In genomic region chr17:54158330-54158729, GRCm38 (mm10) we compare ENCODE assay signal across 21 mouse cellular contexts.
DNase-seq lines count a peak whose midpoint lies in the region; ATAC-seq and TF ChIP-seq lines count a peak whose summit lies in the region.
"Had no signal": no experiment of that assay in that cellular context is flagged by ENCODE, and none has a peak within 500 bp of the region (broad histone marks: within the 10 kb centered on the region; RNA-seq: fewer than 3 reads in every experiment).

No protein-coding gene starts in this region.

- TF ChIP-seq CTCF in hindbrain, postnatal 0 days (IDR thresholded peaks at IDR 0.05; ENCODE audit: low read depth) = no peak
- TF ChIP-seq CTCF in lung, embryonic 14.5 days (IDR thresholded peaks at IDR 0.05; ENCODE audit: low read depth) = no peak
- TF ChIP-seq CTCF in lung, adult 2 months (IDR thresholded peaks at IDR 0.05; ENCODE audit: insufficient read depth, low read length) = no peak
- TF ChIP-seq CTCF in stomach, postnatal 0 days (IDR thresholded peaks at IDR 0.05; ENCODE audit: low read depth) = no peak

- H3K4me1 ChIP-seq in hindbrain, embryonic 15.5 days (replicated peaks) = no peaks in the 10 kb centered on the region
- no peaks in the 10 kb centered on the region for H3K4me1 ChIP-seq in hindbrain, postnatal 0 days (ENCODE audit: insufficient read depth, low read length)
- H3K4me1 ChIP-seq in lung, embryonic 14.5 days (ENCODE audit: insufficient read depth) = 0 out of 2 replicates have a peak, but pooled peaks cover 3% of the 10 kb centered on the region
- no peaks in the 10 kb centered on the region for H3K4me1 ChIP-seq in lung, adult 2 months (ENCODE audit: control insufficient read depth, insufficient read depth, low read length)
- 0 out of 2 replicates have a peak, but pooled peaks cover 3% of the 10 kb centered on the region for H3K4me1 ChIP-seq in stomach, embryonic 15.5 days
- no peaks in the 10 kb centered on the region for H3K4me1 ChIP-seq in stomach, postnatal 0 days (replicated peaks; ENCODE audit: control insufficient read depth, insufficient read depth)
- H3K4me1 ChIP-seq in stomach, embryonic 16.5 days (ENCODE audit: control insufficient read depth, insufficient read depth, low read length) = no peaks in the 10 kb centered on the region
- H3K4me1 ChIP-seq: embryonic facial prominence, embryonic 10.5 days; embryonic facial prominence, embryonic 13.5 days; forebrain, embryonic 10.5 days; forebrain, embryonic 13.5 days; hindbrain, embryonic 12.5 days had no signal

- no peaks in the 10 kb centered on the region for H3K36me3 ChIP-seq in hindbrain, embryonic 15.5 days
- no peaks in the 10 kb centered on the region for H3K36me3 ChIP-seq in hindbrain, postnatal 0 days (ENCODE audit: insufficient read depth, low read length)
- H3K36me3 ChIP-seq in lung, embryonic 14.5 days (ENCODE audit: insufficient read depth) = no peaks in the 10 kb centered on the region
- H3K36me3 ChIP-seq in stomach, embryonic 15.5 days = no peaks in the 10 kb centered on the region
- H3K36me3 ChIP-seq in stomach, postnatal 0 days (ENCODE audit: control insufficient read depth, insufficient read depth, low read length) = no peaks in the 10 kb centered on the region
- H3K36me3 ChIP-seq in stomach, embryonic 16.5 days (ENCODE audit: control insufficient read depth, insufficient read depth, low read length) = no peaks in the 10 kb centered on the region
- H3K36me3 ChIP-seq: embryonic facial prominence, embryonic 10.5 days; embryonic facial prominence, embryonic 13.5 days; forebrain, embryonic 10.5 days; hindbrain, embryonic 12.5 days had no signal

- 0 out of 2 replicates have a peak, but pooled peaks have one; percentile 11 for ATAC-seq in hindbrain, embryonic 15.5 days (ENCODE audit: low FRiP score, low read depth)
- ATAC-seq in hindbrain, postnatal 0 days = no peak
- peak; percentile 73; the same call in 1 of the 2 replicates for ATAC-seq in lung, embryonic 14.5 days (ENCODE audit: insufficient read depth)
- ATAC-seq in stomach, embryonic 15.5 days (ENCODE audit: insufficient read depth, low FRiP score, low read depth) = no peak; the same call in 1 of the 2 replicates
- no peak for ATAC-seq in stomach, postnatal 0 days (ENCODE audit: low FRiP score, low TSS enrichment)
- ATAC-seq in stomach, embryonic 16.5 days (ENCODE audit: insufficient read depth, low FRiP score) = peak; percentile 21; the same call in 1 of the 2 replicates
- ATAC-seq: forebrain, embryonic 13.5 days; forebrain, embryonic 16.5 days; hindbrain, embryonic 16.5 days had no signal

- no peaks in the 10 kb centered on the region for H3K27me3 ChIP-seq in hindbrain, embryonic 15.5 days
- H3K27me3 ChIP-seq in hindbrain, postnatal 0 days (ENCODE audit: insufficient read depth, low read length) = no peaks in the 10 kb centered on the region
- H3K27me3 ChIP-seq in lung, embryonic 14.5 days (ENCODE audit: insufficient read depth, low read length) = no peaks in the 10 kb centered on the region
- no peaks in the 10 kb centered on the region for H3K27me3 ChIP-seq in stomach, embryonic 15.5 days (replicated peaks)
- no peaks in the 10 kb centered on the region for H3K27me3 ChIP-seq in stomach, postnatal 0 days (ENCODE audit: control insufficient read depth, insufficient read depth, low read length)
- no peaks in the 10 kb centered on the region for H3K27me3 ChIP-seq in stomach, embryonic 16.5 days (ENCODE audit: control insufficient read depth, insufficient read depth, low read length)
- H3K27me3 ChIP-seq: embryonic facial prominence, embryonic 13.5 days; forebrain, embryonic 13.5 days; hindbrain, embryonic 12.5 days; Patski had no signal

- no peak for TF ChIP-seq POLR2A in lung, adult 2 months (IDR thresholded peaks at IDR 0.05; ENCODE audit: borderline replicate concordance, extremely low read depth, low read depth, low read length)

- H3K9ac ChIP-seq in hindbrain, embryonic 15.5 days = no peak overlapping the region
- H3K9ac ChIP-seq in hindbrain, postnatal 0 days (replicated peaks; ENCODE audit: low read length) = no peak overlapping the region
- H3K9ac ChIP-seq in lung, embryonic 14.5 days = no peak overlapping the region
- no peak overlapping the region for H3K9ac ChIP-seq in stomach, embryonic 15.5 days
- no peak overlapping the region for H3K9ac ChIP-seq in stomach, postnatal 0 days (ENCODE audit: low read length)
- no peak overlapping the region for H3K9ac ChIP-seq in stomach, embryonic 16.5 days (ENCODE audit: low read length)
- H3K9ac ChIP-seq: embryonic facial prominence, embryonic 13.5 days; forebrain, embryonic 13.5 days; hindbrain, embryonic 12.5 days had no signal

- no peak for TF ChIP-seq EP300 in stomach, postnatal 0 days (optimal IDR thresholded peaks at IDR 0.05)

- WGBS in hindbrain, embryonic 15.5 days = 92% methylated on average over 1 of the region's 1 CpGs
- WGBS in hindbrain, postnatal 0 days = 92% methylated on average over 1 of the region's 1 CpGs
- WGBS in lung, embryonic 14.5 days = 67% methylated on average over 1 of the region's 1 CpGs
- 85% methylated on average over 1 of the region's 1 CpGs for WGBS in lung, adult 2 months
- 54% methylated on average over 1 of the region's 1 CpGs for WGBS in stomach, embryonic 15.5 days
- 59% methylated on average over 1 of the region's 1 CpGs for WGBS in stomach, postnatal 0 days
- 65% methylated on average over 1 of the region's 1 CpGs for whole genome bisulfite sequencing in stomach, embryonic 16.5 days

- no peak overlapping the region for H3K4me2 ChIP-seq in hindbrain, embryonic 15.5 days
- H3K4me2 ChIP-seq in hindbrain, postnatal 0 days (ENCODE audit: low read depth, low read length) = no peak overlapping the region
- H3K4me2 ChIP-seq in lung, embryonic 14.5 days = no peak overlapping the region
- H3K4me2 ChIP-seq in stomach, embryonic 15.5 days = no peak overlapping the region
- no peak overlapping the region for H3K4me2 ChIP-seq in stomach, postnatal 0 days (replicated peaks; ENCODE audit: low read depth)
- no peak overlapping the region for H3K4me2 ChIP-seq in stomach, embryonic 16.5 days (ENCODE audit: low read depth, low read length)
- H3K4me2 ChIP-seq: embryonic facial prominence, embryonic 13.5 days; forebrain, embryonic 13.5 days; heart, embryonic 11.5 days; hindbrain, embryonic 12.5 days had no signal

- H3K4me3 ChIP-seq in hindbrain, embryonic 15.5 days = no peak overlapping the region
- no peak overlapping the region for H3K4me3 ChIP-seq in hindbrain, postnatal 0 days (ENCODE audit: low read length)
- H3K4me3 ChIP-seq in lung, embryonic 14.5 days (ENCODE audit: low read depth, low read length) = no peak overlapping the region
- H3K4me3 ChIP-seq in lung, adult 2 months (replicated peaks; ENCODE audit: extremely low read depth, low read depth, low read length) = no peak overlapping the region
- H3K4me3 ChIP-seq in stomach, embryonic 15.5 days (replicated peaks) = no peak overlapping the region
- no peak overlapping the region for H3K4me3 ChIP-seq in stomach, postnatal 0 days (ENCODE audit: low read depth, low read length)
- no peak overlapping the region for H3K4me3 ChIP-seq in stomach, embryonic 16.5 days (replicated peaks; ENCODE audit: low read length)
- H3K4me3 ChIP-seq: embryonic facial prominence, embryonic 10.5 days; embryonic facial prominence, embryonic 13.5 days; forebrain, embryonic 10.5 days; forebrain, embryonic 13.5 days; hindbrain, embryonic 12.5 days had no signal

- H3K27ac ChIP-seq in hindbrain, embryonic 15.5 days (replicated peaks) = no peak overlapping the region
- no peak overlapping the region for H3K27ac ChIP-seq in hindbrain, postnatal 0 days
- H3K27ac ChIP-seq in lung, embryonic 14.5 days (ENCODE audit: low read depth) = no peak overlapping the region
- H3K27ac ChIP-seq in stomach, embryonic 15.5 days = 0 out of 2 replicates have a peak overlapping the region, but pooled peaks have one; percentile 11
- H3K27ac ChIP-seq in stomach, postnatal 0 days (replicated peaks) = no peak overlapping the region
- H3K27ac ChIP-seq in stomach, embryonic 16.5 days (ENCODE audit: low read length) = peak overlapping the region; percentile 24; the same call in 1 of the 2 replicates
- H3K27ac ChIP-seq: embryonic facial prominence, embryonic 10.5 days; embryonic facial prominence, embryonic 13.5 days; forebrain, embryonic 10.5 days; forebrain, embryonic 13.5 days; hindbrain, embryonic 12.5 days had no signal

- no peak for DNase-seq in hindbrain, postnatal 0 days (ENCODE audit: low spot score)
- DNase-seq in lung, embryonic 14.5 days = no peak
- no peak for DNase-seq in lung, adult 2 months
- DNase-seq in stomach, postnatal 0 days (ENCODE audit: low spot score) = no peak
- no peak for DNase-seq in spleen, adult 18-20 months
- DNase-seq: cerebellum, adult 11 months; cerebellum, adult 2 months; cerebellum, postnatal 36 days; heart, adult 11 months had no signal

- no peaks in the 10 kb centered on the region for H3K9me3 ChIP-seq in hindbrain, embryonic 15.5 days
- H3K9me3 ChIP-seq in hindbrain, postnatal 0 days (ENCODE audit: low read length) = no peaks in the 10 kb centered on the region
- H3K9me3 ChIP-seq in lung, embryonic 14.5 days (ENCODE audit: low read depth, low read length) = no peaks in the 10 kb centered on the region
- H3K9me3 ChIP-seq in stomach, embryonic 15.5 days = no peaks in the 10 kb centered on the region
- H3K9me3 ChIP-seq in stomach, postnatal 0 days (ENCODE audit: control insufficient read depth, low read length) = no peaks in the 10 kb centered on the region
- no peaks in the 10 kb centered on the region for H3K9me3 ChIP-seq in stomach, embryonic 16.5 days (replicated peaks; ENCODE audit: control insufficient read depth, low read length)
- H3K9me3 ChIP-seq: embryonic facial prominence, embryonic 10.5 days; embryonic facial prominence, embryonic 13.5 days; forebrain, embryonic 10.5 days; forebrain, embryonic 13.5 days; hindbrain, embryonic 12.5 days had no signal

Comparison
In these comparisons a context has a peak if more than half of its experiments do, and no peak if none do; other contexts are left out.
1. ATAC-seq: peak in hindbrain, embryonic 15.5 days (single experiment), lung, embryonic 14.5 days (single experiment) and stomach, embryonic 16.5 days (single experiment); none in hindbrain, postnatal 0 days (single experiment), stomach, embryonic 15.5 days (single experiment) and stomach, postnatal 0 days (single experiment).
2. H3K27ac ChIP-seq: peak in stomach, embryonic 15.5 days (single experiment) and stomach, embryonic 16.5 days (single experiment); none in hindbrain, embryonic 15.5 days (single experiment), hindbrain, postnatal 0 days (single experiment), lung, embryonic 14.5 days (single experiment) and stomach, postnatal 0 days (single experiment).